Mouse (Mus musculus) liver, embryonic 13.5 days (tissue): ENCODE measurements around the gene Wdr93. TPM values are rescaled to one million over a fixed set of nuclear protein-coding genes. Genes with fewer than 3 reads are reported as not detected.

ENCODE experiments used
- ATAC-seq: fragments of 200-750 bp; cut with Nextera tagmentation; 2 replicates; pipeline ENCODE4 v1.8.0; 2017; ENCODE audit warnings: low read depth, mild to moderate bottlenecking, moderate number of reproducible peaks, moderate library complexity
- DNase-seq: peaks from one replicate; pipeline ENCODE4 v3.0.0; 2022
- H3K27ac ChIP-seq: fragments of 300-500 bp; sonication (generic); 2 replicates; pipeline ENCODE4 v1.5.1; 2015; ENCODE audit warnings: moderate library complexity, mild to moderate bottlenecking, inconsistent platforms
- H3K27me3 ChIP-seq: fragments of 300-500 bp; sonication (generic); 2 replicates; pipeline ENCODE4 v1.6.1; 2015; ENCODE audit warnings: mild to moderate bottlenecking, inconsistent platforms
- H3K36me3 ChIP-seq: fragments of 300-500 bp; sonication (generic); 2 replicates; pipeline ENCODE4 v1.6.1; 2015; ENCODE audit warnings: mild to moderate bottlenecking, inconsistent platforms
- H3K4me1 ChIP-seq: fragments of 300-500 bp; sonication (generic); replicated peaks from 2 replicates; pipeline ENCODE4 v1.6.1; 2015; ENCODE audit warnings: inconsistent platforms
- H3K4me2 ChIP-seq: fragments of 300-500 bp; sonication (generic); 2 replicates; pipeline ENCODE4 v1.6.1; 2015; ENCODE audit warnings: inconsistent platforms, mild to moderate bottlenecking, moderate library complexity
- H3K4me3 ChIP-seq: fragments of 300-500 bp; sonication (generic); replicated peaks from 2 replicates; pipeline ENCODE4 v1.5.1; 2015; ENCODE audit warnings: mild to moderate bottlenecking, inconsistent platforms
- H3K9ac ChIP-seq: fragments of 300-500 bp; sonication (generic); 2 replicates; pipeline ENCODE4 v1.6.1; 2015; ENCODE audit warnings: mild to moderate bottlenecking, inconsistent platforms
- H3K9me3 ChIP-seq: fragments of 300-500 bp; sonication (generic); replicated peaks from 2 replicates; pipeline ENCODE4 v1.6.1; 2016; ENCODE audit warnings: inconsistent platforms
- WGBS: fragments of 180-500 bp; shearing (Covaris S2); methylation state at CpG from one replicate; pipeline ENCODE4 v1.1.7; 2015; ENCODE audit not compliant: insufficient replicate concordance; 5-methylcytosine and 5-hydroxymethylcytosine counted together
- polyA plus RNA-seq: library from polyadenylated mRNA; unstranded; fragments of >200 nt; fragmentation: Nextera tagmentation; extraction: Ambion mirVana; gene quantifications from 2 replicates; pipeline ENCODE4 v1.2.1, GENCODE M21; 2015

Gene Wdr93
- polyA plus RNA-seq: 0.08 and 0.12 TPM in 2 replicates

GRCm38 (mm10) chr7:79742659-79743536, at the start of gene Wdr93, which contains the start of gene Pex11a:
Wdr93 (plus strand) TSS chr7:79743163.
Pex11a (minus strand) TSS chr7:79743131.
- Histone ChIP-seq H3K4me2 (peak within 1 kb of the TSS; percentile 91), H3K4me3 (peak within 1 kb of the TSS; percentile 64), H3K9me3 (no peaks in the 10 kb centered on the region), H3K36me3 (no peaks in the 10 kb centered on the region), H3K27ac (no peak within 1 kb of the TSS), H3K27me3 (no peaks in the 10 kb centered on the region), H3K9ac (peak within 1 kb of the TSS; percentile 62), H3K4me1 (peaks cover 14% of the 10 kb centered on the region)
- peak; percentile 71 for ATAC-seq
- WGBS: 3% methylated on average over 46 of the region's 46 CpGs
- peak; percentile 61 for DNase-seq

- 73% methylated on average over 8 of the region's 8 CpGs for WGBS
- peaks cover 84% of the 10 kb centered on the region for H3K36me3 ChIP-seq
- H3K27me3 ChIP-seq: no peaks in the 10 kb centered on the region
- no peak for ATAC-seq
- H3K27ac ChIP-seq: no peak overlapping the region
- no peak overlapping the region for H3K4me3 ChIP-seq
- no peak overlapping the region for H3K9ac ChIP-seq
- H3K4me1 ChIP-seq: no peaks in the 10 kb centered on the region
- no peak for DNase-seq
- H3K4me2 ChIP-seq: no peak overlapping the region
- H3K9me3 ChIP-seq: no peaks in the 10 kb centered on the region
Observed at GRCm38 (mm10) chr7:79696495-79696894, 46.5 kb upstream of the Wdr93 start.

GRCm38 (mm10) chr7:79702755-79703154, 40.2 kb upstream of the Wdr93 start:
- H3K4me2 ChIP-seq: no peak overlapping the region
- H3K9me3 ChIP-seq: no peaks in the 10 kb centered on the region
- no peaks in the 10 kb centered on the region for H3K27me3 ChIP-seq
- H3K4me1 ChIP-seq: no peaks in the 10 kb centered on the region
- H3K27ac ChIP-seq: no peak overlapping the region
- no peak for ATAC-seq
- H3K9ac ChIP-seq: no peak overlapping the region
- WGBS: 78% methylated on average over 16 of the region's 16 CpGs
- DNase-seq: no peak
- H3K36me3 ChIP-seq: peaks cover 24% of the 10 kb centered on the region
- no peak overlapping the region for H3K4me3 ChIP-seq

GRCm38 (mm10) chr7:79705210-79705609, 37.8 kb upstream of the Wdr93 start:
- Histone ChIP-seq H3K9ac (no peak overlapping the region), H3K4me1 (no peaks in the 10 kb centered on the region; the same call in 1 of the 2 replicates), H3K4me2 (no peak overlapping the region), H3K4me3 (no peak overlapping the region), H3K36me3 (0 out of 2 replicates have a peak, but pooled peaks cover 2% of the 10 kb centered on the region), H3K27me3 (peaks cover 21% of the 10 kb centered on the region), H3K27ac (no peak overlapping the region), H3K9me3 (no peaks in the 10 kb centered on the region)
- 68% methylated on average over 5 of the region's 5 CpGs for WGBS
- DNase-seq: no peak
- no peak for ATAC-seq

GRCm38 (mm10) chr7:79710130-79710607, 32.8 kb upstream of the Wdr93 start:
- 3% methylated on average over 55 of the region's 55 CpGs for WGBS
- peak overlapping the region; percentile 43 for H3K4me3 ChIP-seq
- H3K9me3 ChIP-seq: no peaks in the 10 kb centered on the region
- H3K4me2 ChIP-seq: peak overlapping the region; percentile 59
- no peak overlapping the region for H3K27ac ChIP-seq
- no peak for ATAC-seq
- H3K4me1 ChIP-seq: peaks cover 9% of the 10 kb centered on the region
- no peaks in the 10 kb centered on the region for H3K36me3 ChIP-seq
- no peak for DNase-seq
- H3K27me3 ChIP-seq: peaks cover 49% of the 10 kb centered on the region
- H3K9ac ChIP-seq: peak overlapping the region; percentile 11; the same call in 1 of the 2 replicates

GRCm38 (mm10) chr7:79710831-79711230, 32.1 kb upstream of the Wdr93 start:
- H3K36me3 ChIP-seq: no peaks in the 10 kb centered on the region
- no peaks in the 10 kb centered on the region for H3K9me3 ChIP-seq
- H3K9ac ChIP-seq: no peak overlapping the region
- ATAC-seq: no peak
- no peak overlapping the region for H3K27ac ChIP-seq
- no peak for DNase-seq
- WGBS: 57% methylated on average over 17 of the region's 17 CpGs
- peaks cover 52% of the 10 kb centered on the region for H3K27me3 ChIP-seq
- H3K4me2 ChIP-seq: peak overlapping the region; percentile 59; the same call in 1 of the 2 replicates
- peaks cover 15% of the 10 kb centered on the region for H3K4me1 ChIP-seq
- H3K4me3 ChIP-seq: no peak overlapping the region

GRCm38 (mm10) chr7:79715187-79715981, 27.6 kb upstream of the Wdr93 start, which contains the start of gene Kif7:
Kif7 (minus strand) TSS chr7:79715720.
- H3K9ac ChIP-seq: peak within 1 kb of the TSS; percentile 66
- DNase-seq: peak; percentile 58
- H3K4me1 ChIP-seq: peaks cover 17% of the 10 kb centered on the region
- 2% methylated on average over 47 of the region's 55 CpGs for WGBS
- H3K36me3 ChIP-seq: no peaks in the 10 kb centered on the region
- H3K27me3 ChIP-seq: peaks cover 57% of the 10 kb centered on the region
- H3K4me3 ChIP-seq: peak within 1 kb of the TSS; percentile 65
- ATAC-seq: peak; percentile 83
- no peaks in the 10 kb centered on the region for H3K9me3 ChIP-seq
- H3K27ac ChIP-seq: no peak within 1 kb of the TSS
- peak within 1 kb of the TSS; percentile 88 for H3K4me2 ChIP-seq

- no peak for DNase-seq
- H3K9ac ChIP-seq: peak overlapping the region; percentile 43; the same call in 1 of the 2 replicates
Observed at GRCm38 (mm10) chr7:79721386-79721977, 21.5 kb upstream of the Wdr93 start.

GRCm38 (mm10) chr7:79727091-79727490, 15.9 kb upstream of the Wdr93 start:
- WGBS: 12% methylated on average over 2 of the region's 2 CpGs
- ATAC-seq: 0 out of 2 replicates have a peak, but pooled peaks have one; percentile 41

More at GRCm38 (mm10) chr7:79721386-79721977, 21.5 kb upstream of the Wdr93 start:
- Histone ChIP-seq H3K4me1 (no peaks in the 10 kb centered on the region; the same call in 1 of the 2 replicates), H3K4me3 (peak overlapping the region; percentile 51), H3K9me3 (no peaks in the 10 kb centered on the region), H3K36me3 (no peaks in the 10 kb centered on the region), H3K27ac (no peak overlapping the region), H3K27me3 (peaks cover 58% of the 10 kb centered on the region), H3K4me2 (peak overlapping the region; percentile 62)
- under 1% methylated on average over 48 of the region's 48 CpGs for WGBS
- peak; percentile 41; the same call in 1 of the 2 replicates for ATAC-seq

GRCm38 (mm10) chr7:79728219-79728618, 14.7 kb upstream of the Wdr93 start:
- H3K4me3 ChIP-seq: no peak overlapping the region
- no peaks in the 10 kb centered on the region for H3K9me3 ChIP-seq
- ATAC-seq: peak; percentile 39
- no peaks in the 10 kb centered on the region for H3K36me3 ChIP-seq
- no peak overlapping the region for H3K4me2 ChIP-seq
- no peaks in the 10 kb centered on the region for H3K4me1 ChIP-seq
- no peak overlapping the region for H3K9ac ChIP-seq
- 18% methylated on average over 6 of the region's 6 CpGs for WGBS
- H3K27ac ChIP-seq: no peak overlapping the region
- peak; percentile 46 for DNase-seq
- peaks cover 15% of the 10 kb centered on the region for H3K27me3 ChIP-seq

More at GRCm38 (mm10) chr7:79727091-79727490, 15.9 kb upstream of the Wdr93 start:
- Histone ChIP-seq H3K4me3 (no peak overlapping the region), H3K36me3 (no peaks in the 10 kb centered on the region), H3K4me2 (no peak overlapping the region), H3K4me1 (no peaks in the 10 kb centered on the region), H3K9me3 (no peaks in the 10 kb centered on the region), H3K9ac (no peak overlapping the region), H3K27me3 (peaks cover 26% of the 10 kb centered on the region), H3K27ac (no peak overlapping the region)
- peak; percentile 22 for DNase-seq
